ENCODE assay signal across 36 mouse cellular contexts in the genomic region with DNA sequence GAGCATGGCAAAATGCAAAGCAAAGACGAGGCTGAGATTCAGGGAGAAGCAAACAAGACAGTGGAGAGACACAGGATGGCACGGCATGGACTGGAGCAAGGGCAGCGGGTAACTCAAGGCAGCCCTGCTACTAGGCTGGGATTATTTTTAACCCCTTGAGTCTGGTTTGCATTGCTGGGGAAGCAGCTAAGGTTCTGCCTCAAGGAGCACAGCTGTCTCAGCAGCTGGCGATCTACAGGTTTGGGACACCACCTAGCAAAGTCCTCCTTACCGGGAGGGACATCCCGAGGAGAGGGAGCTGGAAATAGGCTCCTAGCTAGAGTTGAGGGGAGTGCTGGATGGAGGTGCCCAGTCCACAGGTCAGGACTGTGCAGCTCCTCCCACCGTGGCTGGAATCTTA. TPM values are rescaled to one million over a fixed set of nuclear protein-coding genes. Genes with fewer than 3 reads are reported as not detected.
"Had no signal": no experiment of that assay in that cellular context is flagged by ENCODE, and none has a peak within 500 bp of the region (broad histone marks: within the 10 kb centered on the region; RNA-seq: fewer than 3 reads in every experiment).

No protein-coding gene starts in this region.

- H3K9me3 ChIP-seq: heart, embryonic 10.5 days; heart, embryonic 12.5 days; hindbrain, embryonic 10.5 days; hindbrain, embryonic 12.5 days; intestine, embryonic 15.5 days; kidney, embryonic 15.5 days; limb, embryonic 10.5 days; limb, embryonic 12.5 days had no signal

- H3K4me1 ChIP-seq: hindbrain, embryonic 12.5 days; intestine, embryonic 15.5 days had no signal

- H3K36me3 ChIP-seq: heart, embryonic 10.5 days; heart, embryonic 12.5 days; hindbrain, embryonic 10.5 days; hindbrain, embryonic 12.5 days; intestine, embryonic 15.5 days; kidney, embryonic 15.5 days; limb, embryonic 10.5 days; limb, embryonic 12.5 days had no signal

- H3K27me3 ChIP-seq: hindbrain, embryonic 12.5 days; intestine, embryonic 15.5 days had no signal

- H3K27ac ChIP-seq: gastrocnemius, adult 2 months; heart, embryonic 10.5 days; hindbrain, embryonic 10.5 days; hindbrain, embryonic 12.5 days; hindbrain, embryonic 14.5 days; intestine, embryonic 15.5 days; kidney, embryonic 15.5 days; layer of hippocampus, adult 2 months; left cerebral cortex, adult 2 months; limb, embryonic 10.5 days; limb, embryonic 12.5 days had no signal

- DNase-seq: gastrocnemius, adult 2 months; gastrocnemius, postnatal 10 days; gastrocnemius, postnatal 25 days; heart, adult 18-20 months; heart, postnatal 10 days; heart, postnatal 4 days; kidney, adult 2 months; kidney, adult 9 months; kidney, postnatal 10 days; kidney, postnatal 25 days; kidney, postnatal 4 days had no signal

- ATAC-seq: hindbrain, embryonic 16.5 days; inflammation-experienced regulatory T-cells, adult 6 months; intestine, embryonic 15.5 days; intestine, postnatal 0 days had no signal

- H3K9ac ChIP-seq: heart, embryonic 12.5 days; hindbrain, embryonic 12.5 days; hindbrain, embryonic 14.5 days; intestine, embryonic 15.5 days; kidney, embryonic 15.5 days; limb, embryonic 12.5 days had no signal

- H3K4me3 ChIP-seq: gastrocnemius, adult 2 months; heart, embryonic 10.5 days; heart, embryonic 12.5 days; hindbrain, embryonic 10.5 days; hindbrain, embryonic 12.5 days; intestine, embryonic 15.5 days; kidney, embryonic 15.5 days; layer of hippocampus, adult 2 months; left cerebral cortex, adult 2 months; limb, embryonic 10.5 days; limb, embryonic 12.5 days had no signal

- H3K4me2 ChIP-seq: heart, embryonic 12.5 days; hindbrain, embryonic 12.5 days; hindbrain, embryonic 14.5 days; intestine, embryonic 15.5 days; kidney, embryonic 15.5 days; limb, embryonic 12.5 days had no signal

RNA-seq across cellular contexts. Expression of gene Aicda, which starts 1.7 kb away (rescaled TPM):
- total RNA-seq: gastrocnemius, adult 2 months; gastrocnemius, postnatal 10 days; gastrocnemius, postnatal 25 days; gastrocnemius, postnatal 4 days; granulocyte monocyte progenitor cell, adult 5-6 weeks; heart, adult 18-20 months; heart, adult 8-10 months; heart, postnatal 10 days; heart, postnatal 25 days; heart, postnatal 4 days; layer of hippocampus, adult 2 months; layer of hippocampus, postnatal 10 days; layer of hippocampus, postnatal 25 days; left cerebral cortex, adult 2 months; left cerebral cortex, postnatal 14 days; left cerebral cortex, postnatal 36 days had no signal
- polyA plus RNA-seq: frontal cortex, adult 2 months; heart, embryonic 10.5 days; heart, embryonic 12.5 days; heart, embryonic 14.5 days; heart, embryonic 16.5 days; hindbrain, embryonic 10.5 days; intestine, embryonic 15.5 days; intestine, postnatal 0 days; kidney, adult 2 months; kidney, embryonic 15.5 days; limb, embryonic 10.5 days had no signal

RNA-seq across cellular contexts. Expression of gene Mfap5, which starts 49.6 kb away (rescaled TPM):
- total RNA-seq: granulocyte monocyte progenitor cell, adult 5-6 weeks; layer of hippocampus, adult 2 months; left cerebral cortex, postnatal 36 days had no signal
- polyA plus RNA-seq: inflammation-experienced regulatory T-cells, adult 6 months had no signal

RNA-seq across cellular contexts. Expression of gene Gdf3, which starts 54.6 kb away (rescaled TPM):
- total RNA-seq: gastrocnemius, adult 2 months; gastrocnemius, postnatal 10 days; gastrocnemius, postnatal 25 days; gastrocnemius, postnatal 4 days; heart, adult 18-20 months; heart, adult 8-10 months; heart, postnatal 10 days; heart, postnatal 25 days; heart, postnatal 4 days; layer of hippocampus, adult 2 months; layer of hippocampus, postnatal 10 days; layer of hippocampus, postnatal 25 days; left cerebral cortex, adult 2 months; left cerebral cortex, postnatal 14 days; left cerebral cortex, postnatal 36 days had no signal
- polyA plus RNA-seq: frontal cortex, adult 2 months; hindbrain, embryonic 10.5 days; hindbrain, embryonic 14.5 days; inflammation-experienced regulatory T-cells, adult 6 months; kidney, adult 2 months; kidney, embryonic 15.5 days; limb, embryonic 10.5 days; limb, embryonic 12.5 days had no signal

RNA-seq across cellular contexts. Expression of gene Rimklb, which starts 56.7 kb away (rescaled TPM):
- total RNA-seq: granulocyte monocyte progenitor cell, adult 5-6 weeks; heart, postnatal 25 days had no signal
